Mouse (Mus musculus) left cerebral cortex, adult 18-20 months (tissue): ENCODE data around the gene Apon. TPM values are rescaled to one million over a fixed set of nuclear protein-coding genes. Genes with fewer than 3 reads are reported as not detected.
"Not testable (repeated sequence)": the region's sequence is repeated elsewhere in the genome, so short reads cannot be mapped to it uniquely, and the experiment has no call there.

Source experiments
- DNase-seq, 2 experiments: peaks; one replicate each; pipeline ENCODE4 v3.0.0; 2021 to 2022; ENCODE audit warnings: low spot score in 2 of 2, mixed read lengths in 1 of 2
- total RNA-seq, 2 experiments: library from RNA; stranded (reverse); gene quantifications; 2 replicates each; pipeline ENCODE4 v1.2.3; 2021

Gene Apon
- total RNA-seq, 2 experiments from 2014 or later = not detected

- DNase-seq = no peak
Measured at GRCm38 (mm10) chr10:128271883-128272282, 18.0 kb downstream of the Apon start.

- DNase-seq = not testable (repeated sequence)
Measured at GRCm38 (mm10) chr10:128272819-128273439, 19.0 kb downstream of the Apon start.

GRCm38 (mm10) chr10:128275374-128275773, 21.5 kb downstream of the Apon start:
- DNase-seq = not testable (repeated sequence)

- no peak for DNase-seq
Measured at GRCm38 (mm10) chr10:128278158-128278557, 24.3 kb downstream of the Apon start.

- no peak for DNase-seq
Measured at GRCm38 (mm10) chr10:128280943-128281342, 27.0 kb downstream of the Apon start.

- no peak for DNase-seq
Measured at GRCm38 (mm10) chr10:128281682-128282081, 27.8 kb downstream of the Apon start.

GRCm38 (mm10) chr10:128282886-128283450, 29.1 kb downstream of the Apon start:
- no peak for DNase-seq

GRCm38 (mm10) chr10:128283604-128284579, 30.0 kb downstream of the Apon start:
- DNase-seq = peak; percentile 61 to 66

- not testable (repeated sequence) for DNase-seq
Measured at GRCm38 (mm10) chr10:128290594-128290993, 36.7 kb downstream of the Apon start.

GRCm38 (mm10) chr10:128296370-128297090, 42.6 kb downstream of the Apon start:
- DNase-seq = no peak

GRCm38 (mm10) chr10:128297221-128297620, 43.3 kb downstream of the Apon start:
- no peak for DNase-seq

- no peak for DNase-seq
Measured at GRCm38 (mm10) chr10:128297622-128298021, 43.7 kb downstream of the Apon start.

- no peak for DNase-seq
Measured at GRCm38 (mm10) chr10:128298243-128298642, 44.3 kb downstream of the Apon start.

GRCm38 (mm10) chr10:128298702-128299171, 44.8 kb downstream of the Apon start, which contains the start of gene Il23a:
Gene Il23a, minus strand, starts transcription at chr10:128298752.
- no peak for DNase-seq

- no peak for DNase-seq
Measured at GRCm38 (mm10) chr10:128302357-128302756, 48.5 kb downstream of the Apon start.

GRCm38 (mm10) chr10:128302785-128303125, 48.9 kb downstream of the Apon start:
- no peak for DNase-seq

- peak; percentile 99 to 100 for DNase-seq
Measured at GRCm38 (mm10) chr10:128303126-128304021, 49.5 kb downstream of the Apon start, which contains the start of gene Pan2. Gene Pan2, plus strand, starts transcription at chr10:128303335.
